Mouse (Mus musculus) hindbrain, embryonic 14.5 days (tissue): ENCODE results near the gene 4930426L09Rik. TPM values are rescaled to one million over a fixed set of nuclear protein-coding genes. Genes with fewer than 3 reads are reported as not detected.

Source experiments
- ATAC-seq: fragments of 200-750 bp; cut with Nextera tagmentation; 2 replicates; pipeline ENCODE4 v1.8.0; 2017; ENCODE audit warnings: moderate number of reproducible peaks, mild to moderate bottlenecking, moderate TSS enrichment, moderate library complexity; ENCODE audit not compliant: low FRiP score
- DNase-seq: peaks from one replicate; pipeline ENCODE4 v3.0.0-alpha.2; 2015; ENCODE audit warnings: low spot score
- H3K27ac ChIP-seq: fragments of 300-500 bp; sonication (generic); 2 replicates; pipeline ENCODE4 v1.5.1; 2014; ENCODE audit warnings: mild to moderate bottlenecking, moderate library complexity
- H3K27me3 ChIP-seq: fragments of 300-500 bp; sonication (generic); 2 replicates; pipeline ENCODE4 v1.6.1; 2014; ENCODE audit warnings: mild to moderate bottlenecking, low read length, mixed read lengths; ENCODE audit not compliant: control insufficient read depth, insufficient read depth
- H3K36me3 ChIP-seq: fragments of 300-500 bp; sonication (generic); replicated peaks from 2 replicates; pipeline ENCODE4 v1.6.1; 2014; ENCODE audit not compliant: control insufficient read depth, insufficient read depth
- H3K4me1 ChIP-seq: fragments of 300-500 bp; sonication (generic); replicated peaks from 2 replicates; pipeline ENCODE4 v1.6.1; 2014; ENCODE audit warnings: antibody characterized with exemption, low read length, mixed read lengths; ENCODE audit not compliant: control insufficient read depth, insufficient read depth
- H3K4me2 ChIP-seq: fragments of 300-500 bp; sonication (generic); replicated peaks from 2 replicates; pipeline ENCODE4 v1.6.1; 2014; ENCODE audit warnings: mild to moderate bottlenecking, moderate library complexity
- H3K4me3 ChIP-seq: fragments of 300-500 bp; sonication (generic); replicated peaks from 2 replicates; pipeline ENCODE4 v1.5.1; 2014; ENCODE audit warnings: mild to moderate bottlenecking, low read length
- H3K9ac ChIP-seq: fragments of 300-500 bp; sonication (generic); 2 replicates; pipeline ENCODE4 v1.6.1; 2014
- H3K9me3 ChIP-seq: fragments of 300-500 bp; sonication (generic); 2 replicates; pipeline ENCODE4 v1.6.1; 2016; ENCODE audit warnings: low read length; ENCODE audit not compliant: control insufficient read depth
- WGBS: fragments of 180-500 bp; shearing (Covaris S2); extraction: QIAGEN DNeasy Blood & Tissue Kit; methylation state at CpG from one replicate; pipeline ENCODE4 v1.1.7; 2014; 5-methylcytosine and 5-hydroxymethylcytosine counted together
- polyA plus RNA-seq: library from polyadenylated mRNA; unstranded; fragments of >200 nt; fragmentation: Nextera tagmentation; extraction: Ambion mirVana; gene quantifications from 2 replicates; pipeline ENCODE4 v1.2.1, GENCODE M21; 2014

4930426L09Rik gene
- polyA plus RNA-seq, 1 experiment from 2014 or later: 0.74 TPM

GRCm38 (mm10) chr2:18965950-18966349, 32.2 kb upstream of the 4930426L09Rik start:
- ATAC-seq (no peak), DNase-seq (no peak)
- Histone ChIP-seq H3K4me1 (no peaks in the 10 kb centered on the region), H3K27me3 (no peaks in the 10 kb centered on the region), H3K4me3 (no peak overlapping the region), H3K4me2 (no peak overlapping the region), H3K9ac (no peak overlapping the region), H3K9me3 (no peaks in the 10 kb centered on the region), H3K27ac (no peak overlapping the region), H3K36me3 (no peaks in the 10 kb centered on the region)
- WGBS: 96% methylated on average over 2 of the region's 2 CpGs

DNA sequence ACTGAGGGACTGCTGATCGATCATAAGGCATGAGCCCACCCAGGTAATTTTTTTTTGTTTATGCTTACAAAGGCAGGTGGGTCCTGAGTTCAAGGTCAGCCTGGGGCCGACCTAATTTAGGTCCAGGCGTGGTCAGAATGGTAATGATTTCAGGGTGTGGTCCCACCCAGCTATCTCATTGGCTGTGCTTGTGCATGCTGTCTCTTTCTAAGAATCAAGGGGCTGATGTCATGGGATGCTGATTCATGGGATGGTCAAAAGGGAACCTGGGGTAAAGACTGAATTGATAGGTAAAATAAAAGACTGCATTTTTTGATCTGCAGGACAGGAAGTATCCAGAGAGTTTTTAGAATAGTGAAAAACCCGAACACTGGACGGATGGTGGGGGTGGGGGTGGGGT, 31.6 kb upstream of the 4930426L09Rik start:
- H3K4me2 ChIP-seq: no peak overlapping the region
- WGBS: 98% methylated on average over 5 of the region's 5 CpGs
- no peak for DNase-seq
- ATAC-seq: no peak
- no peaks in the 10 kb centered on the region for H3K4me1 ChIP-seq
- no peaks in the 10 kb centered on the region for H3K9me3 ChIP-seq
- H3K27me3 ChIP-seq: no peaks in the 10 kb centered on the region
- H3K9ac ChIP-seq: no peak overlapping the region
- H3K27ac ChIP-seq: no peak overlapping the region
- no peak overlapping the region for H3K4me3 ChIP-seq
- H3K36me3 ChIP-seq: no peaks in the 10 kb centered on the region

- no peak for ATAC-seq
- no peaks in the 10 kb centered on the region for H3K36me3 ChIP-seq
- no peak overlapping the region for H3K9ac ChIP-seq
- 91% methylated on average over 5 of the region's 5 CpGs for WGBS
- no peak overlapping the region for H3K4me3 ChIP-seq
- H3K4me2 ChIP-seq: no peak overlapping the region
- no peak for DNase-seq
- H3K27me3 ChIP-seq: no peaks in the 10 kb centered on the region
- no peaks in the 10 kb centered on the region for H3K4me1 ChIP-seq
- no peak overlapping the region for H3K27ac ChIP-seq
- H3K9me3 ChIP-seq: no peaks in the 10 kb centered on the region
These were observed 30.6 kb upstream of the 4930426L09Rik start for GRCm38 (mm10) chr2:18967451-18968063.

- H3K4me3 ChIP-seq: no peak overlapping the region
- H3K9ac ChIP-seq: no peak overlapping the region
- no peak overlapping the region for H3K27ac ChIP-seq
- no peaks in the 10 kb centered on the region for H3K4me1 ChIP-seq
- H3K4me2 ChIP-seq: no peak overlapping the region
- H3K36me3 ChIP-seq: no peaks in the 10 kb centered on the region
- WGBS: 85% methylated on average over 5 of the region's 5 CpGs
- H3K9me3 ChIP-seq: peaks cover 4% of the 10 kb centered on the region; the same call in 1 of the 2 replicates
- DNase-seq (no peak), ATAC-seq (no peak)
- H3K27me3 ChIP-seq: no peaks in the 10 kb centered on the region
These were observed 29.0 kb upstream of the 4930426L09Rik start for GRCm38 (mm10) chr2:18969066-18969681.

GRCm38 (mm10) chr2:18970461-18970860, 27.7 kb upstream of the 4930426L09Rik start:
- Histone ChIP-seq H3K4me2 (no peak overlapping the region), H3K4me3 (no peak overlapping the region), H3K36me3 (no peaks in the 10 kb centered on the region), H3K9me3 (peaks cover 4% of the 10 kb centered on the region; the same call in 1 of the 2 replicates), H3K4me1 (no peaks in the 10 kb centered on the region), H3K9ac (no peak overlapping the region), H3K27ac (no peak overlapping the region), H3K27me3 (no peaks in the 10 kb centered on the region)
- DNase-seq: no peak
- 92% methylated on average over 2 of the region's 2 CpGs for WGBS
- ATAC-seq: no peak

DNA sequence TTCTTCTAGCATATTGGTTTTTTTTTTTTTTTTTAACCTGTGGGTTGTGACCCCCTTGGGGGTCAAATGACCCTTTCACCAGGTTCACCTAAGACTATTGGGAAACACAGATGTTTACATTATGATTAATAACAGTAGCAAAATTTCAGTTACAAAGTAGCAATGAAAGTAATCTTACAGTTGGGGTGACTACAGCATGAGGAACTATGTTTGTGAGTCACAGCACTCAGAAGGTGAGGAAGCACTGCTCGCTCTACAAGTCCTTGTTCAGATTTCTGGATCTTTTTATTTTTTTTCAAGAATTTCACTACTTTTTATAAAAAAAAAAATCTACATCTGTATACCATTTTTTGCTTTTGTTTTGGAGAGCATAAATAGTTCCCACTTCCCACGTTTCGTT, 26.6 kb upstream of the 4930426L09Rik start:
- Histone ChIP-seq H3K4me1 (no peaks in the 10 kb centered on the region), H3K4me2 (no peak overlapping the region), H3K9ac (no peak overlapping the region), H3K4me3 (no peak overlapping the region), H3K9me3 (peaks cover 4% of the 10 kb centered on the region; the same call in 1 of the 2 replicates), H3K27ac (no peak overlapping the region), H3K36me3 (no peaks in the 10 kb centered on the region), H3K27me3 (no peaks in the 10 kb centered on the region)
- ATAC-seq: no peak
- 92% methylated on average over 3 of the region's 3 CpGs for WGBS
- DNase-seq: no peak

GRCm38 (mm10) chr2:18974882-18975645, 23.1 kb upstream of the 4930426L09Rik start:
- Histone ChIP-seq H3K4me3 (no peak overlapping the region), H3K9me3 (peaks cover 4% of the 10 kb centered on the region; the same call in 1 of the 2 replicates), H3K4me1 (no peaks in the 10 kb centered on the region), H3K36me3 (no peaks in the 10 kb centered on the region), H3K27ac (no peak overlapping the region), H3K4me2 (no peak overlapping the region), H3K9ac (no peak overlapping the region), H3K27me3 (no peaks in the 10 kb centered on the region)
- ATAC-seq (no peak), DNase-seq (no peak)
- WGBS: 55% methylated on average over 4 of the region's 4 CpGs

DNA sequence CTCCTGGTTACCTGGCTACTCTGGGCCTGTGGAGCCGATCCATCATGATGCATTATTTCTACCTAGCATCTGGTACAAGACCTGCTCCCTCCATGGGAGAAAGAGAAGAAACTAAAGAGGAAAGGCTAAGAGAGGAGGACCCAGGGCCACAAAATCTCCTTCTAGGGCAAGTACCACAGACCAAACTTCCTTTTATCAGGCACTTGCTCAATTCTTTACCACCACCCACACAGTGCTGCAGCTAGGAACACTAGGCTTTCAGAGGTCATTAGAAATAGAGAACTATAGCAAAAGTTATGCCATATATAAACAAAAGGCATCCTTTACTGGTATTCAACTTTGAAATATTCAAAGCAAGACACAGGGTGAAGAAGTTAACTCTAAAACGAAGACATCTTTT, 22.0 kb upstream of the 4930426L09Rik start:
- H3K27me3 ChIP-seq: no peaks in the 10 kb centered on the region
- WGBS: 87% methylated on average over 2 of the region's 2 CpGs

GRCm38 (mm10) chr2:18977201-18977805, 20.8 kb upstream of the 4930426L09Rik start:
- H3K4me2 ChIP-seq: no peak overlapping the region
- no peak overlapping the region for H3K4me3 ChIP-seq
- H3K9ac ChIP-seq: no peak overlapping the region
- peaks cover 4% of the 10 kb centered on the region; the same call in 1 of the 2 replicates for H3K9me3 ChIP-seq
- ATAC-seq: no peak
- H3K36me3 ChIP-seq: no peaks in the 10 kb centered on the region
- no peak overlapping the region for H3K27ac ChIP-seq
- no peak for DNase-seq
- H3K27me3 ChIP-seq: no peaks in the 10 kb centered on the region
- WGBS: 90% methylated on average over 10 of the region's 10 CpGs
- no peaks in the 10 kb centered on the region for H3K4me1 ChIP-seq

More for the DNA sequence above, 22.0 kb upstream of the 4930426L09Rik start:
- Histone ChIP-seq H3K9me3 (peaks cover 4% of the 10 kb centered on the region; the same call in 1 of the 2 replicates), H3K9ac (no peak overlapping the region), H3K4me3 (no peak overlapping the region), H3K4me1 (no peaks in the 10 kb centered on the region), H3K27ac (no peak overlapping the region), H3K36me3 (no peaks in the 10 kb centered on the region), H3K4me2 (no peak overlapping the region)
- no peak for ATAC-seq
- no peak for DNase-seq
